Mouse (Mus musculus) adipocyte (in vitro differentiated cells): ENCODE data around the gene Gm28042.
A peak's percentile ranks its signal among the peaks of the same experiment; 100 is the strongest.

Source experiments
- DNase-seq: peaks from one replicate; pipeline ENCODE4 v3.0.0-alpha.2; 2016; ENCODE audit warnings: low spot score

The Gm28042 gene

GRCm38 (mm10) chr2:120026984-120027949, at the start of gene Gm28042, which contains the start of gene Jmjd7:
TSS of gene Gm28042 (plus strand) at chr2:120027493.
TSS of gene Jmjd7 (plus strand) at chr2:120027483.
- DNase-seq = peak; percentile 91

- DNase-seq = no peak
Measured at GRCm38 (mm10) chr2:119980343-119980986, 46.8 kb upstream of the Gm28042 start.

GRCm38 (mm10) chr2:119981631-119982030, 45.7 kb upstream of the Gm28042 start:
- DNase-seq = no peak

- no peak for DNase-seq
Measured at GRCm38 (mm10) chr2:119985871-119986270, 41.4 kb upstream of the Gm28042 start.

GRCm38 (mm10) chr2:119986369-119986768, 40.9 kb upstream of the Gm28042 start:
- no peak for DNase-seq

- DNase-seq = no peak
Measured at GRCm38 (mm10) chr2:119987441-119987840, 39.9 kb upstream of the Gm28042 start.

- no peak for DNase-seq
Measured at GRCm38 (mm10) chr2:119988952-119989351, 38.3 kb upstream of the Gm28042 start.

GRCm38 (mm10) chr2:119990881-119991280, 36.4 kb upstream of the Gm28042 start:
- DNase-seq = no peak

GRCm38 (mm10) chr2:119992349-119992748, 34.9 kb upstream of the Gm28042 start:
- peak; percentile 28 for DNase-seq

- DNase-seq = no peak
Measured at GRCm38 (mm10) chr2:119993515-119993914, 33.8 kb upstream of the Gm28042 start.

GRCm38 (mm10) chr2:119994839-119995238, 32.5 kb upstream of the Gm28042 start:
- DNase-seq = no peak

GRCm38 (mm10) chr2:119995391-119996281, 31.7 kb upstream of the Gm28042 start:
- DNase-seq = peak; percentile 25

- DNase-seq = no peak
Measured at GRCm38 (mm10) chr2:119997354-119997753, 29.9 kb upstream of the Gm28042 start.

GRCm38 (mm10) chr2:119999731-120000130, 27.6 kb upstream of the Gm28042 start:
- no peak for DNase-seq

- peak; percentile 59 for DNase-seq
Measured at GRCm38 (mm10) chr2:120000882-120001584, 26.3 kb upstream of the Gm28042 start.

- no peak for DNase-seq
Measured at GRCm38 (mm10) chr2:120001956-120002355, 25.3 kb upstream of the Gm28042 start.

GRCm38 (mm10) chr2:120003970-120004369, 23.3 kb upstream of the Gm28042 start:
- no peak for DNase-seq

GRCm38 (mm10) chr2:120006696-120007095, 20.6 kb upstream of the Gm28042 start:
- DNase-seq = no peak

- peak; percentile 64 for DNase-seq
Measured at GRCm38 (mm10) chr2:120007680-120008210, 19.5 kb upstream of the Gm28042 start.

- DNase-seq = no peak
Measured at GRCm38 (mm10) chr2:120008672-120009071, 18.6 kb upstream of the Gm28042 start.
